Mouse (Mus musculus): ENCODE data around the gene Vmn2r38.
"Not testable (repeated sequence)": the region's sequence is repeated elsewhere in the genome, so short reads cannot be mapped to it uniquely, and the experiment has no call there.

The Vmn2r38 gene

DNA sequence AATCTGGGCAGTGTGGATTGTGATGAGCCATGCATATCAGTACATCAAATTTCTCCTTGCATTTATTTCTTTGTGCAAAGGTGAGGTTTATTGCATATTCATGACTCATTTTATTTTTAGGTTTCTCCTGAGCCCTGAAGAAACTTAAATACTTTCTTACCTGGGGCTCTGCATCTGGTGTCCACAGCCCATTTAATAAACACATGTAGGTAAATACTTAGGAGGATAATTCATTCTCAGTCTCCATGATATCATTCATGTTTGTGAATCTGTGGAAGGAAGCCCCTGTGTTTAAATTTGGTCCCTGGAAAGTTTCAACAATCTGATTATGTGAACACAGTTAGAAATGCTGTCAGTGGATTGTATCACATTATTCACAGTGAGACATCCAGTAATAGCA lies at the start of gene Vmn2r38:
Gene Vmn2r38 (minus strand): TSS at position 101 of the 400 bp plus-strand sequence.
- DNase-seq (ENCODE audit: low spot score): not testable (repeated sequence)

DNA sequence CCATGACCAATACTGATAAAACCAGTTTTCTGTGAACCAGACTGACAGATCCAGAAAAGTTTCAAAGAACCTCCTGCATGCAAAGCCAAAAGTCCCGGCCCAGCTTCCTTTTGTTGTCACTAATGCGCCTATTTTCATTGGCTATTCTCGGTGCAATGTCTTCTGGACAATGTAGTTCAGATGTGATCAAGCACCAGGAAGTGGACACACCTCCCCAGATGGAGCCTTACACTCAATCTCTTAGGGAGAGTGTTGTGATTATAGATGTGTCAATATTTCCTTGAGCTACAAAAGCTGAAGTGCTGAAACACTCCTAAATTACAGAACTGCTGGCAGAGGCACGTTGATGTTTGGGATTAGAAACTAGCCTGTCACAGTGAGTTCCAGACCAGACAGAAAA lies 32.3 kb downstream of the Vmn2r38 start:
- not testable (repeated sequence) for DNase-seq (ENCODE audit: low spot score)

DNA sequence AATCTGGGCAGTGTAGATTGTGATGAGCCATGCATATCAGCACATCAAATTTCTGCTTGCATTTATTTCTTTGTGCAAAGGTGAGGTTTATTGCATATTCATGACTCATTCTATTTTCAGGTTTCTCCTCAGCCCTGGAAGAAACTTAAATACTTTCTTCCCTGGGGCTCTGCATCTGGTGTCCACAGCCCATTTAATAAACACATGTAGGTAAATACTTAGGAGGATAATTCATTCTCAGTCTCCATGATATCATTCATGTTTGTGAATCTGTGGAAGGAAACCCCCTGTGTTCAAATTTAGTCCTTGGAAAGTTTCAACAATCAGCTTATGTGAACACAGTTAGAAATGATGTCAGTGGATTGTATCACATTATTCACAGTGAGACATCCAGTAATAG lies 67.0 kb downstream of the Vmn2r38 start, which contains the start of gene Vmn2r39:
Gene Vmn2r39 (minus strand): TSS at position 101 of the 400 bp plus-strand sequence.
- not testable (repeated sequence) for DNase-seq (ENCODE audit: low spot score)

Measured in urinary bladder, postnatal 14 days (tissue).